Mouse (Mus musculus) kidney, embryonic 15.5 days (tissue): ENCODE data around the gene Flt3. TPM values are rescaled to one million over a fixed set of nuclear protein-coding genes. Genes with fewer than 3 reads are reported as not detected.

Source experiments
- ATAC-seq: fragments of 200-750 bp; cut with Nextera tagmentation; replicated peaks from 2 replicates; pipeline ENCODE4 v1.8.0; 2017; ENCODE audit warnings: moderate TSS enrichment; ENCODE audit not compliant: low FRiP score
- H3K27ac ChIP-seq: fragments of 300-500 bp; sonication (generic); 2 replicates; pipeline ENCODE4 v1.5.1; 2015; ENCODE audit warnings: mild to moderate bottlenecking, inconsistent platforms
- H3K27me3 ChIP-seq: fragments of 300-500 bp; sonication (generic); 2 replicates; pipeline ENCODE4 v1.6.1; 2015; ENCODE audit warnings: inconsistent platforms
- H3K36me3 ChIP-seq: fragments of 300-500 bp; sonication (generic); 2 replicates; pipeline ENCODE4 v1.6.1; 2015; ENCODE audit warnings: inconsistent platforms
- H3K4me1 ChIP-seq: fragments of 300-500 bp; sonication (generic); 2 replicates; pipeline ENCODE4 v1.6.1; 2015; ENCODE audit warnings: inconsistent platforms
- H3K4me2 ChIP-seq: fragments of 300-500 bp; sonication (generic); 2 replicates; pipeline ENCODE4 v1.6.1; 2015; ENCODE audit warnings: moderate library complexity, mild to moderate bottlenecking, inconsistent platforms
- H3K4me3 ChIP-seq: fragments of 300-500 bp; sonication (generic); replicated peaks from 2 replicates; pipeline ENCODE4 v1.5.1; 2015; ENCODE audit warnings: mild to moderate bottlenecking, inconsistent platforms
- H3K9ac ChIP-seq: fragments of 300-500 bp; sonication (generic); 2 replicates; pipeline ENCODE4 v1.6.1; 2015; ENCODE audit warnings: mild to moderate bottlenecking, inconsistent platforms
- H3K9me3 ChIP-seq: fragments of 300-500 bp; sonication (generic); replicated peaks from 2 replicates; pipeline ENCODE4 v1.6.1; 2016; ENCODE audit warnings: inconsistent platforms
- WGBS: fragments of 180-500 bp; shearing (Covaris S2); methylation state at CpG from one replicate; pipeline ENCODE4 v1.1.7; 2015; ENCODE audit warnings: mixed read lengths; 5-methylcytosine and 5-hydroxymethylcytosine counted together
- microRNA-seq: library from miRNA; unstranded; fragments of <30 nt; microRNA quantifications from one replicate; pipeline ENCODE4, GENCODE M21; 2016
- polyA plus RNA-seq: library from polyadenylated mRNA; unstranded; fragments of >200 nt; fragmentation: Nextera tagmentation; extraction: Ambion mirVana; gene quantifications from 2 replicates; pipeline ENCODE4 v1.2.1, GENCODE M21; 2015

Flt3 gene
- polyA plus RNA-seq, 1 experiment from 2014 or later: 0.05 TPM

GRCm38 (mm10) chr5:147292506-147293120 lies 107.7 kb downstream of the Flt3 start:
- Histone ChIP-seq H3K9me3 (no peaks in the 10 kb centered on the region), H3K9ac (no peak overlapping the region), H3K4me2 (peak overlapping the region; percentile 17), H3K27me3 (peaks cover 72% of the 10 kb centered on the region), H3K27ac (no peak overlapping the region), H3K4me3 (no peak overlapping the region), H3K4me1 (peaks cover 18% of the 10 kb centered on the region), H3K36me3 (no peaks in the 10 kb centered on the region)
- ATAC-seq: no peak
- 36% methylated on average over 13 of the region's 13 CpGs for WGBS

- H3K27me3 ChIP-seq: peaks cover 69% of the 10 kb centered on the region
- no peak for ATAC-seq
- H3K4me1 ChIP-seq: peaks cover 18% of the 10 kb centered on the region
- no peaks in the 10 kb centered on the region for H3K36me3 ChIP-seq
- no peak overlapping the region for H3K9ac ChIP-seq
- no peak overlapping the region for H3K27ac ChIP-seq
- WGBS: 27% methylated on average over 16 of the region's 16 CpGs
- no peak overlapping the region for H3K4me3 ChIP-seq
- H3K4me2 ChIP-seq: peak overlapping the region; percentile 17
- no peaks in the 10 kb centered on the region for H3K9me3 ChIP-seq
Observed at GRCm38 (mm10) chr5:147291764-147292505, 108.4 kb downstream of the Flt3 start.

DNA sequence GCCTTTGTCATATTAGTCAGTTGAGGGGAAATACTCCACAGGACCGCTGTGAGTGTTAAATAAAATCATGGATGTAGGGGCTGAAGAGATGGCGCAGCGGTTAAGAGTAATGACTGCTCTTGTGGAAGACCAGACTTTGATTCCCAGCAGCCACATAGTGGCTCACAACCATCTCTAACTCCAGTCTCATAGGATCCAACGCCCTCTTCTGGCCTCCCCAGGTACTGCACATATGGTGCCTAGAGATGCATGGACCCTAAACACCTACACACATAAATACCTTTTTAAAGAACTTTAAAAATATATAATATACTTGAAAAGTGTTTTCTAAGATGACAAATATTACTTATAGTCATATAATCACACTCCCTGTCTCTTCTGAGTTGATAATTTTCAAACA lies 115.9 kb downstream of the Flt3 start:
- Histone ChIP-seq H3K4me1 (no peaks in the 10 kb centered on the region), H3K9me3 (no peaks in the 10 kb centered on the region), H3K36me3 (no peaks in the 10 kb centered on the region), H3K27ac (no peak overlapping the region), H3K9ac (no peak overlapping the region), H3K4me2 (no peak overlapping the region), H3K27me3 (peaks cover 65% of the 10 kb centered on the region), H3K4me3 (no peak overlapping the region)
- ATAC-seq: no peak
- 75% methylated on average over 4 of the region's 4 CpGs for WGBS

Small RNAs within 50 kb of the gene (microRNA-seq; reads per million reads assigned to microRNA genes)
- gene Mir7k: not detected

Other genes with a start within 250 kb of the Flt3 start
- gene Gsx1, start 211.8 kb downstream of the Flt3 start, polyA plus RNA-seq: not detected in 2 replicates
- gene Pdx1, start 130.5 kb downstream of the Flt3 start, polyA plus RNA-seq: not detected in 2 replicates
- gene Cdx2, start 93.2 kb downstream of the Flt3 start, polyA plus RNA-seq: 0.26 TPM in 1 of 2 replicates, not detected in the other
- gene Urad, start 78.0 kb downstream of the Flt3 start, polyA plus RNA-seq: not detected in 2 replicates
- 73.7 and 77.6 TPM in 2 replicates for gene Pan3, start 29.7 kb upstream of the Flt3 start, polyA plus RNA-seq